Mouse (Mus musculus) 3T3-L1 (cell line): Measurements from ENCODE around the gene Bnipl.

ENCODE experiments used
- DNase-seq: peaks from one replicate; pipeline ENCODE4 v3.0.0-alpha.2; 2015; ENCODE audit warnings: low read depth, low spot score

The Bnipl gene

DNA sequence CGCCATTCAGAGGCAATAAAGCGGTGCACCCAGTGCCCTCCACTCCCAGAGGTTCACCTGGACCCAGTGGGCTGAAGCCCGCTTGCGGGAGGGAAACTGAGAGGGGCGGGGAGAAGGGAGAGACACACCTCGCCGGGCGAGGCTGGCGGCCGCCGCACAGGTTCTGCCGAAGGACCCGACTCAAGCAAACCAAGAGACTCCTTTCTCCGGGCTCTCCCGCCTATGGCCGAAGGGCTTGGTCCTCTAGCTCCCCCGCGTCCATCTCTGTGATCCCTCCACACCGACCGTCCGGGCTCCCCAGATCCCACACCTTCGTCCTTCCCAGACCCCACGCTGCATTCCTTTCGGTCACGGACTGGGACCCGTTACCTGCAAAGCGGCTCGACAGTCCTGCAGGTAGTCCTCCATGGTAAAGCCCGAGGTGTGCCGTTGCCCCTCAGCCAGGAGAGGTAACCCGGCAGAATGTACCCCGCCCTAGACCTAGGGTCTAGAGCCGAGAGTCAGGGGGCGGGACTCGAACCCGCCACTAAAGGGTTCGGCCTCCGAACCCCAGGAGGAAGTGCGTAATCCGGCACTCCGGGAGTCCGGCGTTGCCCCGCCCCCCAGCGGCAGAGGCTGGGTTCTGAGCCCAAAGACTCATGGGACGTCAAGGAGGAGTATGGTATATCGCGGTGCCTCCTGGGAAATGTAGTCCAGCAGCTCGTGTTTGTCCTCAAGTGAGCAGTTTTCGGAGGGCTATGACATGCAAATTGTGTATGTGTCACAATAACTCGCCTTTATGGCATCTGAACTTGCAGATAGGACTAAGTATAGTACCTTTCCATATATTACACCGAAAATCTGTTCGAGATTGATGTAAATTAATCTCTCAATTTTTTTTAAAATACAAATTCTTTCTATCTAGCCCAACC is 30.5 kb upstream of the Bnipl start, which contains the start of the genes Mindy1 and Prune1:
Gene Mindy1 (plus strand): TSS at position 130 of the 911 bp plus-strand sequence.
Gene Prune1 (minus strand): TSS at position 861 of the 911 bp plus-strand sequence.
- DNase-seq, result peak; percentile 99

GRCm38 (mm10) chr3:95280747-95281146 is 29.8 kb upstream of the Bnipl start:
- DNase-seq, result peak; percentile 55

- DNase-seq, result peak; percentile 18
Observed at GRCm38 (mm10) chr3:95277149-95277551, 26.2 kb upstream of the Bnipl start.

- peak; percentile 57 for DNase-seq
Observed at GRCm38 (mm10) chr3:95276428-95276934, 25.5 kb upstream of the Bnipl start.

DNA sequence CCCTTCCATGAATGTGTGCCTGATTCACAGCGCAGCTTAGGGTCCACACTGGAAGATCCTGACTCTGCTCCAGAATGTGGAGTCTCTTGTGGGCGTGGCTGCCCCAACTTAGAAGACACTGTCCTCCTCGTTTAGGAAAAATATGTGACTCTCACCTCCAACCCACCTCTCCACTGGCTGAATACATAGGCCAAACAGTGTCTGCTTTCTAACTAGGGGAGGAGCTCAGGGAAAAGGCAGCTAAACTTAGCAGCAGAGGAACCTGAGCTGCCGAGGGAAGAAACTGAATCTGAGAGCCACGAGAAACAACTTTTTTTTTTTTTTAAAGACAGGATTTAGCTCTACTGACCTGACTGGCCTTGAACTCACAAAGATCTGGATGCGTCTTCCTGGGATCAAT is 24.2 kb upstream of the Bnipl start:
- DNase-seq, result no peak

- no peak for DNase-seq
Observed at GRCm38 (mm10) chr3:95274453-95274852, 23.5 kb upstream of the Bnipl start.

DNA sequence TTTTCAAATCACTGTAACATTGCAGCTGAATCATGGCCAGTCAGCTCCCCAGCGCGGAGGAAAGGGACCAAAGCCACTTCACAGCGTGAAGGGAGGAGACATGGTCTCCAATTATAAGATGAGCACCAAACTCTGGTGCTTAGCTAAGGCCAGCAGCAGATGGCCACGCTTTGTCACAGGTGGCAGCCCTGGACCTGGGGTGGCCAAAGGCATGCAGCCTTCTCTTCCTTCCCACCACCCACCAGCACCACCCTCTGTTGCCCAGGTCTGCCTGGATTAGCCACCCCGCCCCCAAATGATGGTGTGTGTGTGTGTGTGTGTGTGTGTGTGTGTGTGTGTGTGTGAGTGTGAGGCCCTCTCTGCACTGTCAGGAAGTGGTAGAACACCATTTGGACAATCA is 22.5 kb upstream of the Bnipl start:
- no peak for DNase-seq

DNA sequence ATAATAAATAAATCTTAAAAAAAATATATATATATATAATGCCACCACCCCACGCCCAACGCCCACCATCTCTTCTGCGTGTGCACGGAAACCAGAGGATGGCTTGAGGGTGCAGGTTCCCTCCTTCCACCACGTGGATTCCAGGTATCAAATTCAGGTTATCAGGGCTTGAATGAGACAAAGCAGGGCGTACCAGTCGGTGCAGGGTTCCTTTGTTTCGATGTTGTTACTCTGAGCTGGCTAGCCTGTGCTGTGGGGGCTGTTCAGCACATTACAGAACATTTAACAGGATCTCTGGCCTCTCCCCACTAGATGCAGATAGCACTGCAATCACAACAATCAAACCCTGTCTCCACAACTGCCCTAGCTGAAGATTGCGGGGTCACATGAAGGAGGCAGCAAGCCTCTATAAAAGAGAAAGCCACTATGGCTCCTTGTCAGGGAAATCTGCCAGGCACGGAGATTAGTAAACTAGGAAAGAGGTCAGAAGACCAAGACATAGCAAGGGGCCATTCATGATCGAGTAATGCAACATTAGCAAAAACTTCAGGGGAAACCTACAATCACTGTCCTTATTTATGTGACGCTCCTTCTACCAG is 19.9 kb upstream of the Bnipl start:
- no peak for DNase-seq

GRCm38 (mm10) chr3:95269789-95270188 is 18.8 kb upstream of the Bnipl start:
- no peak for DNase-seq

DNA sequence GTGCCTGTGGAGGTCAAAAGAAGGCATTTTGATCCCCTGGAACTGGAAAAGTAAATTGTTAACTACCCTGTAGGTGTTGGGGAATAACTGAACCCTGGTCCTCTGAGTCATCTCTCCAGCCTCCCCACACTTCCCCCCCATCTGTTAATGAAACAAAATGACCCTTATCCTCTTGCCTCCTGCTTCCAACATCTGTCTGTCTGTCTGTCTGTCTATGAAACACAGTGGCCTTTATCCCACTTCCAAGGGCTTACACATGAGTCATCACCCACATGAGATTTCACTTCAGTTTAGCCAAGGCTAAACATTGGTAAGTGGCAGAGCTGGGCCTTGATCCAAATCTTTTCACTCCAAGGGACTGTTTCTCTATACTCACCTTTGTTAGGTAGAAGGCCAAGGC is 16.9 kb upstream of the Bnipl start:
- peak; percentile 87 for DNase-seq

DNA sequence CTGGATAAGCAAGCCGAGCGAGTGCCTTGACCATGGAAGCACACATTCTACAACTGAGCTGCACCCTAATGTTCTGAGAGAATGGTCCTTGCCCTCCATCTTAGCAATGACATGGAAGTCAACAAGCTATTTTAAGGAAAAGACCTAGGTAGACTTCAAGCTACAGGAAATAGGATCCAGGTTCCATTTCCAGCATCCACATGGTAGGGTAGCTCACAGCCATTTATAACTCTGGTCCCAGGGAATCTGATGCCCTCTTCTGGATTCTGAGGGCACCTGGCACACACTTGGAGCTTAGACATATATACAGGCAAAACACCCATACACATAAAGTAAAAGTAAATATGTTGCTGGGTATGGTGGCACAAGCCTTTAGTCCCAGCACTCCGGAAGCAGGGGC is 15.1 kb upstream of the Bnipl start:
- no peak for DNase-seq

- no peak for DNase-seq
Observed at GRCm38 (mm10) chr3:95264724-95265123, 13.7 kb upstream of the Bnipl start.

GRCm38 (mm10) chr3:95263089-95263739 is 12.2 kb upstream of the Bnipl start:
- DNase-seq, result peak; percentile 71

- peak; percentile 80 for DNase-seq
Observed at GRCm38 (mm10) chr3:95261975-95262374, 11.0 kb upstream of the Bnipl start.

DNA sequence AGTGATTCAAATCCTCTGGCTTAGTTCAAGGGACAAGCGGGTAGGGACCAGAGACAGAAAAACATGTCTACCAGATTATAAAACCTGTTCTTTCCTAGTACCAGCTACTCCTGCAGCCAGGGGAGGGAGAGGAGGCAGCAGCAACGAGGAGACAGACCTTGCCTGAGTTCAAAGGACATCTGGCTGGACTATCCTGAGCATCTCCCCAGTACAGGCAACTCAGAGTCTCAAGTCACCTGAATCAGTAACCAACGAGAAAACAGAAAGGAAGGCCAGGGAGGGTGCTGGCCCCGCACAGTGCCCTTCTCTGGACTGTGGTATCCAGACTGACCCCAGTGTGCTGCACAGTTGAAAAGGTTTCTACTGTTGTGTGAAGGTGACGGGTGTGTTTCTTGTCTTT is 5.9 kb upstream of the Bnipl start:
- DNase-seq, result no peak

DNA sequence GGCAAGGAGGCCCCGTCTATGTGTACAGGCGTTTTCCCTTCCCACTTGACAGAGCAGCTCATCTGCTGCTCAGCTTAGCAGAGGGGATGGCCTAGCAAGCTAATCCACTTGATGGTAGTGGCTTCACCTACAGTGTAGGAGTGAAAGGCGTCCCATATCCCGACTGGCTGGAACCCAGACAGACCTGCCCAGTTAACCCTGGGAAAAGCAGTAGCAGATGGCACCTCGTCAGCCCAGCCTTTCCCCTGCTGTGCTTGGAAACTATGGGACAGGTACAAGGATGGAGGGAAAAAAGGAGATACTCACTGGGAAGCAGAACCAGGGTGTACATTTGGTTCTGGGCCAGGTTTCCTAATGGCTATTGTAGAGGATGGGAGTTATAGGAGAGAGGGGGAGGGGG is 632 bp downstream of the Bnipl start:
- no peak for DNase-seq

GRCm38 (mm10) chr3:95247660-95248336 is 3.2 kb downstream of the Bnipl start:
- DNase-seq, result peak; percentile 40

- peak; percentile 94 for DNase-seq
Observed at GRCm38 (mm10) chr3:95246465-95247231, 4.3 kb downstream of the Bnipl start.

GRCm38 (mm10) chr3:95243086-95243485 is 7.9 kb downstream of the Bnipl start:
- no peak for DNase-seq

DNA sequence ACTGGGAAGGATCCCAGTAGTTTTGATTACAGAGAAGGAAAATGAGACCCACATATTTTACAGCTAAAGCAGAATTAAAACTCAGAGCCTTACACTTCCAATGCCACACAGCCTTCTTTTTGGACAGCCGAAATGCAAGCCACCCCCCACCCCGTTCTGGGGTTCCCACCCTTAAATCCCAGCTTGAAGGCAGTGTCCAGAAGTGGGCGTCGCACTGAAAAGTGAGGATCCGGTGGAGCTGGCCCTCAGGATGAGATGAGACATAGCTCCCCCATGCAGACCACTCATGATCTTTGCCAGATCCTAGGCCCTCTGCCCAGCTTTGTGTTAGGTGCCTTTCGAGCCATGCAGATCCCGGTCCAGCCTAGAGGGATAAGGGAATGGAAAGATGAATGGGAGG is 9.5 kb downstream of the Bnipl start, which contains the start of gene Gm128:
Gene Gm128 (minus strand): TSS at position 101 of the 400 bp plus-strand sequence.
- DNase-seq, result no peak

DNA sequence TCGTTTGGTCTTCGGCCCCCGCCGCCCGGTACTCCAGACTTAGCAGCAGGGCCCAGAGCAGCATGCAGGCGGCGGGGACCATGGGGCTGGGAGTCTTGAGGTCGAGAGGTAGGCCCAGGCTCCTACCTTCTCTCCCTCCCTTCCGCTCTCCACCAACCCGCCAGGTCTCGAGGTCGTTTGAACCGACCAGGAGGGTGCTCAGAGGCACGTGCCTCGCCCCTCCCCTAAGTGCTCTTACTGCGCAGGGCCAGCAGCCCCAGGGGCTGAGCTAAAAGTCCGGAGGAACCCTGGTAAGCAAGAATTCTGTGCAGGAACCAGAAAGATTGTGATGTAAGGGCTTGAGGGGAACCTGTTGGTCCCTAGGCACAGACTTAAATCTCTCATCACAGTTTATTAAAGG is 10.1 kb downstream of the Bnipl start:
- DNase-seq, result no peak
